Mouse (Mus musculus) yolk sac, embryonic 10.5 days (tissue): Measurements from ENCODE around the gene Nfatc3.
A peak's percentile ranks its signal among the peaks of the same experiment; 100 is the strongest.

Source experiments
- DNase-seq: peaks from one replicate; pipeline ENCODE4 v3.0.0-alpha.2; 2017; ENCODE audit warnings: low spot score

Gene Nfatc3

GRCm38 (mm10) chr8:106127882-106128410, 69.3 kb downstream of the Nfatc3 start:
- DNase-seq = no peak

GRCm38 (mm10) chr8:106129232-106129930, 70.7 kb downstream of the Nfatc3 start:
- DNase-seq = no peak

- DNase-seq = no peak
Observed at GRCm38 (mm10) chr8:106129997-106130396, 71.4 kb downstream of the Nfatc3 start.

GRCm38 (mm10) chr8:106130505-106130904, 71.9 kb downstream of the Nfatc3 start:
- DNase-seq = no peak

GRCm38 (mm10) chr8:106131021-106131420, 72.4 kb downstream of the Nfatc3 start:
- DNase-seq = no peak

- DNase-seq = no peak
Observed at GRCm38 (mm10) chr8:106131488-106132222, 73.0 kb downstream of the Nfatc3 start.

GRCm38 (mm10) chr8:106132356-106132755, 73.7 kb downstream of the Nfatc3 start:
- no peak for DNase-seq

- no peak for DNase-seq
Observed at GRCm38 (mm10) chr8:106133526-106133925, 74.9 kb downstream of the Nfatc3 start.

GRCm38 (mm10) chr8:106133946-106134345, 75.3 kb downstream of the Nfatc3 start:
- no peak for DNase-seq

GRCm38 (mm10) chr8:106134751-106135571, 76.3 kb downstream of the Nfatc3 start:
- DNase-seq = peak; percentile 87

GRCm38 (mm10) chr8:106135672-106136071, 77.0 kb downstream of the Nfatc3 start:
- peak; percentile 23 for DNase-seq

GRCm38 (mm10) chr8:106136156-106137130, 77.8 kb downstream of the Nfatc3 start, which contains the start of gene Esrp2:
TSS of gene Esrp2 (minus strand) at chr8:106136974.
- DNase-seq = peak; percentile 91

GRCm38 (mm10) chr8:106137218-106137905, 78.7 kb downstream of the Nfatc3 start:
- no peak for DNase-seq

- DNase-seq = peak; percentile 92
Observed at GRCm38 (mm10) chr8:106137906-106138477, 79.4 kb downstream of the Nfatc3 start.

GRCm38 (mm10) chr8:106138616-106139015, 80.0 kb downstream of the Nfatc3 start:
- no peak for DNase-seq

GRCm38 (mm10) chr8:106140191-106140590, 81.6 kb downstream of the Nfatc3 start:
- no peak for DNase-seq

- DNase-seq = peak; percentile 74
Observed at GRCm38 (mm10) chr8:106140769-106141168, 82.1 kb downstream of the Nfatc3 start.

GRCm38 (mm10) chr8:106145331-106145730, 86.7 kb downstream of the Nfatc3 start:
- DNase-seq = no peak

- DNase-seq = no peak
Observed at GRCm38 (mm10) chr8:106146014-106146413, 87.4 kb downstream of the Nfatc3 start.
